Mouse (Mus musculus): ENCODE data around the gene Usp44. TPM values are rescaled to one million over a fixed set of nuclear protein-coding genes. Genes with fewer than 3 reads are reported as not detected.
"Not testable (repeated sequence)": the region's sequence is repeated elsewhere in the genome, so short reads cannot be mapped to it uniquely, and the experiment has no call there.

The Usp44 gene
- polyA plus RNA-seq (2016; fragmentation: Nextera tagmentation; extraction: Ambion mirVana): 21.1 and 25.7 TPM in 2 replicates

GRCm38 (mm10) chr10:93830931-93831729, at the start of gene Usp44:
Usp44 (plus strand) TSS chr10:93831555.
- DNase-seq (ENCODE audit: low spot score): peak; percentile 45
- no peaks in the 10 kb centered on the region for H3K9me3 ChIP-seq (replicated peaks)
- peak within 1 kb of the TSS; percentile 75 for H3K27ac ChIP-seq (replicated peaks)
- peaks cover 60% of the 10 kb centered on the region for H3K27me3 ChIP-seq (ENCODE audit: low read depth, poor library complexity, severe bottlenecking)
- peak within 1 kb of the TSS; percentile 47 for H3K4me3 ChIP-seq
- H3K4me1 ChIP-seq: peaks cover 44% of the 10 kb centered on the region
- WGBS: 6% methylated on average over 22 of the region's 22 CpGs
- no peaks in the 10 kb centered on the region for H3K36me3 ChIP-seq

DNA sequence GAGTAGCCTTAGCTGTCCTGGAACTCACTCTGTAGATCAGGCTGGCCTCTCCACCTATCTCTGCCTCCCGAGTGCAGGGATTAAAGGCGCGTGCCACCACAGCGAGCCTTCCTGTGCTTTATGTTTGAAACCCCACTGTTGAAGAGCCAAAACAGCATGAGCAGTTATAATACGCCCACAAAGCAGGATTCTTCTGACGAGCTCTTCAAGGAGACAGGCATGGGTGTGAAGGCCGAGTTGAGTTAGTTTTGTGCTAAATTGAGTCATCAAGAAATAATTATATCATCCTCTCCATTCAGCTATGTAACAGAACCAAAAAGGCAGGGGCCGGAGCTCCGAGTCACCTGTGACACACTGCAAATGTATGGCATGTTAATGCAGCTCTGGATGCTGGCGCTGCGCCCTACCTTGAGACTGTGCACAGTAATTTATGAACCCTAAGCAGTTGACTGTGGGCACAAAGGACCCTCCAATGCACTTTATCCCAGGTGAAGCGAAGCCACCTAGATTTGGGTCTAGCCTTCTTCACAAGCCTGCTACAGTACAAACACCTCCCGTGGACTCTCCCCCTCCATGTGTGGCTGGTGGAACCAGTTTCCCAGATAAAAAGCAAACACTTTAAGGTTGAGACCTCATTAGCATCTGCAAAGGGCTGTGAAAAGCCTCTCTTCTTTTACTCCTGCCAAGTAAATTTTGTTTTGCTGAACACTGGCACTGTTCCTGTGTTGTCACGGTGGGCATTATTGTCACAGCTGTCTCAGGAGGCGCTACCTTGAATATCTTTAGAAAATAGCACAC, 47.9 kb upstream of the Usp44 start:
- Histone ChIP-seq H3K27ac (replicated peaks) (no peak overlapping the region), H3K36me3 (no peaks in the 10 kb centered on the region), H3K4me1 (peaks cover 5% of the 10 kb centered on the region; the same call in 1 of the 2 replicates), H3K27me3 (ENCODE audit: low read depth, poor library complexity, severe bottlenecking) (no peaks in the 10 kb centered on the region), H3K9me3 (replicated peaks) (no peaks in the 10 kb centered on the region), H3K4me3 (no peak overlapping the region)
- no peak for DNase-seq (ENCODE audit: low spot score)
- WGBS: 76% methylated on average over 15 of the region's 15 CpGs

- 86% methylated on average over 8 of the region's 8 CpGs for WGBS
- Histone ChIP-seq H3K4me3 (no peak overlapping the region), H3K27me3 (ENCODE audit: low read depth, poor library complexity, severe bottlenecking) (no peaks in the 10 kb centered on the region), H3K36me3 (no peaks in the 10 kb centered on the region), H3K9me3 (replicated peaks) (no peaks in the 10 kb centered on the region), H3K27ac (replicated peaks) (no peak overlapping the region), H3K4me1 (no peaks in the 10 kb centered on the region)
- DNase-seq (ENCODE audit: low spot score): no peak
These were observed 31.5 kb upstream of the Usp44 start for GRCm38 (mm10) chr10:93799711-93800362.

- Histone ChIP-seq H3K27ac (replicated peaks) (no peak overlapping the region), H3K27me3 (ENCODE audit: low read depth, poor library complexity, severe bottlenecking) (no peaks in the 10 kb centered on the region)
- 76% methylated on average over 4 of the region's 4 CpGs for WGBS
These were observed 31.0 kb upstream of the Usp44 start for GRCm38 (mm10) chr10:93800363-93800722.

GRCm38 (mm10) chr10:93800895-93801294, 30.5 kb upstream of the Usp44 start:
- DNase-seq (ENCODE audit: low spot score): no peak
- H3K27me3 ChIP-seq (ENCODE audit: low read depth, poor library complexity, severe bottlenecking): no peaks in the 10 kb centered on the region
- H3K9me3 ChIP-seq (replicated peaks): no peaks in the 10 kb centered on the region
- H3K27ac ChIP-seq (replicated peaks): no peak overlapping the region
- 86% methylated on average over 5 of the region's 5 CpGs for WGBS
- H3K4me3 ChIP-seq: no peak overlapping the region
- H3K4me1 ChIP-seq: no peaks in the 10 kb centered on the region
- no peaks in the 10 kb centered on the region for H3K36me3 ChIP-seq

More at GRCm38 (mm10) chr10:93800363-93800722, 31.0 kb upstream of the Usp44 start:
- Histone ChIP-seq H3K36me3 (no peaks in the 10 kb centered on the region), H3K9me3 (replicated peaks) (no peaks in the 10 kb centered on the region), H3K4me3 (no peak overlapping the region), H3K4me1 (no peaks in the 10 kb centered on the region)
- DNase-seq (ENCODE audit: low spot score): no peak

GRCm38 (mm10) chr10:93803199-93803598, 28.2 kb upstream of the Usp44 start:
- H3K27ac ChIP-seq (replicated peaks): no peak overlapping the region
- no peak for DNase-seq (ENCODE audit: low spot score)
- WGBS: 82% methylated on average over 6 of the region's 6 CpGs
- H3K27me3 ChIP-seq (ENCODE audit: low read depth, poor library complexity, severe bottlenecking): no peaks in the 10 kb centered on the region
- H3K4me3 ChIP-seq: no peak overlapping the region
- no peaks in the 10 kb centered on the region for H3K36me3 ChIP-seq
- no peaks in the 10 kb centered on the region for H3K4me1 ChIP-seq
- no peaks in the 10 kb centered on the region for H3K9me3 ChIP-seq (replicated peaks)

DNA sequence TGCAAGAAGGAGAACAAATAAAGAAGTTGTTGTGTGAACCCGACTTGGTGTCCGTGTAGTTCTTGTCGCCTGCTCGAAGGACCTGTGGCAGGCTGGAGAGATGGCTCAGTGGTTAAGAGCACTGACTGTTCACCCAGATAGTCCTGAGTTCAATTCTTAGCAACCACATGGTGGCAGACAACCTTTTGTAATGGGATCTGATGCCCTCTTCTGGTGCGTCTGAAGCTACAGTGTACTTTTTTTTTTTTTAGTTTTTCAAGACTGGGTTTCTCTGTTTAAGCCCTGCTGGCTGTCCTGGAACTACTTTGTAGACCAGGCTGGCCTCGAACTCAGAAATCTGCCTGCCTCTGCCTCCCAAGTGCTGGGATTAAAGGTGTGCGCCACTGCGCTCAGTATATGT, 21.9 kb upstream of the Usp44 start:
- H3K27ac ChIP-seq (replicated peaks); DNase-seq (ENCODE audit: low spot score); H3K4me1 ChIP-seq; H3K36me3 ChIP-seq; H3K9me3 ChIP-seq (replicated peaks); H3K27me3 ChIP-seq (ENCODE audit: low read depth, poor library complexity, severe bottlenecking); H3K4me3 ChIP-seq: not testable (repeated sequence)
- 95% methylated on average over 8 of the region's 8 CpGs for WGBS

- Histone ChIP-seq H3K27me3 (ENCODE audit: low read depth, poor library complexity, severe bottlenecking) (no peaks in the 10 kb centered on the region), H3K36me3 (no peaks in the 10 kb centered on the region), H3K27ac (replicated peaks) (no peak overlapping the region), H3K4me1 (0 out of 2 replicates have a peak, but pooled peaks cover 4% of the 10 kb centered on the region), H3K4me3 (no peak overlapping the region), H3K9me3 (replicated peaks) (no peaks in the 10 kb centered on the region)
- 70% methylated on average over 7 of the region's 7 CpGs for WGBS
- DNase-seq (ENCODE audit: low spot score): no peak
These were observed 20.7 kb upstream of the Usp44 start for GRCm38 (mm10) chr10:93810590-93811185.

GRCm38 (mm10) chr10:93812098-93812497, 19.3 kb upstream of the Usp44 start:
- no peaks in the 10 kb centered on the region for H3K9me3 ChIP-seq (replicated peaks)
- no peak for DNase-seq (ENCODE audit: low spot score)
- H3K4me1 ChIP-seq: 0 out of 2 replicates have a peak, but pooled peaks cover 4% of the 10 kb centered on the region
- WGBS: 82% methylated on average over 7 of the region's 7 CpGs
- H3K4me3 ChIP-seq: no peak overlapping the region
- no peak overlapping the region for H3K27ac ChIP-seq (replicated peaks)
- H3K27me3 ChIP-seq (ENCODE audit: low read depth, poor library complexity, severe bottlenecking): no peaks in the 10 kb centered on the region
- no peaks in the 10 kb centered on the region for H3K36me3 ChIP-seq

DNA sequence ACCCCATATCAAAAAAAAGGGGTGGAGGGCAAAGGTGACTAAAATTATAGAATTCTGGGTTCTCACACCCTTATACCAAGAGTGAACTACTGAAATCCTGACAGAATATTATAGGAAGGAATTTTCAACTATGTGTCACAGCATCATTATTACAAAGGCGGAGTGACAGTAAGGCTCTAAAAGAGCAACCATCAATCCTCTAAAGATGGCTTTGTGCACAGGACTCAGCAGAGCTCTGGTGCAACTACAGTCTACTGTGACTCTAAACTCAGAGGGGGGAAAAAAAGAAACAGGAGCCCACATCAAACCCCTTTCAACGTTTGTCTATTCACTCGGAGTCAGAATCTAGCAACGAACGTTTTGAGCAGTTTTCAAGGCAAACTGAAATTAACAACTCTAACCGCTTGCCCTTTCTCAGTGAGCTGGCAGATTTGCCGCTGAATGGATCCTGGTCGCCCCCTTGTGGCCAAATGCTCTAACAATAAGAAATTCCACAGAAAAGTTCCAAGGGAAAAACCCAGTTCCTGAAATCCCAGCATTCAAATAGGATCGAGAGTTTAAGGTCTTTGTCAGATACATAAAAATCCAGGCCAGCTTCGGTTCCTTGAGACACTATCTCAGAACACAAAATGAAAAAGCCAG, 18.5 kb upstream of the Usp44 start:
- no peaks in the 10 kb centered on the region for H3K27me3 ChIP-seq (ENCODE audit: low read depth, poor library complexity, severe bottlenecking)
- whole genome bisulfite sequencing: 27% methylated on average over 10 of the region's 10 CpGs
- H3K27ac ChIP-seq (replicated peaks): no peak overlapping the region
- no peaks in the 10 kb centered on the region for H3K9me3 ChIP-seq (replicated peaks)
- no peaks in the 10 kb centered on the region for H3K36me3 ChIP-seq
- DNase-seq (ENCODE audit: low spot score): peak; percentile 79
- H3K4me3 ChIP-seq: no peak overlapping the region
- H3K4me1 ChIP-seq: 0 out of 2 replicates have a peak, but pooled peaks cover 4% of the 10 kb centered on the region

DNA sequence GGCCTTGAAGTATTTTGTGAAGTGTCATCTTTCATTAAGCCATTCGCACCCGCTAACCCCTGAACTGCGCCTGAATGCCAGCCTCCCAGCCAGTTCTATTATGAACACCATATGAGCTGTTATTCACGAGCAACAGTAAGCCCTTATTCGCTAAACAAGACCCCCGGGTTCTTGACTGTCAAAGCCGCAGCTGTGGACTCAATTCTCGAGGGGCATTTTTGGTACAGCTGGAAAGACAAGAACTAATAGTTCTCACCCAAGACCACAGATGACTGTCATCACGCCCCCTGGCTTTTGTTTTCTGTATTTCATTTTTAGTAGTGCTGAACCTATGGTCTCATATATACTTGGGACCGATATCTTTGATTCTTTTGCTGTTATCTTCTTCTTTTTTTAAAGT, 17.6 kb upstream of the Usp44 start:
- 82% methylated on average over 10 of the region's 10 CpGs for WGBS
- no peaks in the 10 kb centered on the region for H3K9me3 ChIP-seq (replicated peaks)
- peak; percentile 22 for DNase-seq (ENCODE audit: low spot score)
- no peaks in the 10 kb centered on the region for H3K36me3 ChIP-seq
- H3K4me3 ChIP-seq: no peak overlapping the region
- H3K27me3 ChIP-seq (ENCODE audit: low read depth, poor library complexity, severe bottlenecking): no peaks in the 10 kb centered on the region
- H3K4me1 ChIP-seq: 0 out of 2 replicates have a peak, but pooled peaks cover 4% of the 10 kb centered on the region
- no peak overlapping the region for H3K27ac ChIP-seq (replicated peaks)

GRCm38 (mm10) chr10:93818661-93819060, 12.7 kb upstream of the Usp44 start:
- DNase-seq (ENCODE audit: low spot score): peak; percentile 54
- Histone ChIP-seq H3K9me3 (replicated peaks) (no peaks in the 10 kb centered on the region), H3K4me1 (peaks cover 6% of the 10 kb centered on the region), H3K36me3 (no peaks in the 10 kb centered on the region), H3K27ac (replicated peaks) (no peak overlapping the region), H3K27me3 (ENCODE audit: low read depth, poor library complexity, severe bottlenecking) (peaks cover 13% of the 10 kb centered on the region), H3K4me3 (no peak overlapping the region)
- WGBS: 41% methylated on average over 7 of the region's 7 CpGs

Measured in midbrain, embryonic 10.5 days (tissue).